Mouse (Mus musculus) Patski (cell line): ENCODE data around the gene Mrpl48. TPM values are rescaled to one million over a fixed set of nuclear protein-coding genes. Genes with fewer than 3 reads are reported as not detected.

ENCODE experiments used
- ATAC-seq: fragments of 100-300 bp; one replicate; pipeline ENCODE4 v1.8.0; 2021
- CTCF ChIA-PET: fragments of 350-600 bp; sonication (Branson Sonifier 250); formaldehyde crosslinking; loops from one replicate; lab custom pipeline; 2022; ENCODE audit warnings: inconsistent platforms; lab: Charles Lee
- POLR2A ChIA-PET: fragments of 350-600 bp; sonication (Branson Sonifier 250); formaldehyde crosslinking; loops from one replicate; lab custom pipeline; 2022; ENCODE audit warnings: antibody characterized with exemption, inconsistent platforms; lab: Charles Lee
- DNase-seq: peaks from one replicate; pipeline ENCODE4 v3.0.0-alpha.2; 2011; ENCODE audit warnings: low read depth, low spot score
- H3K27me3 ChIP-seq: fragments of 371-371 bp; one replicate; pipeline ENCODE4 v1.5.1; 2021
- CTCF ChIP-seq: fragments of 100-300 bp; IDR thresholded peaks from one replicate; pipeline ENCODE4 v1.5.1; 2021
- in situ Hi-C: fragments of 300-500 bp; cut with MboI; formaldehyde crosslinking; loops from 3 replicates; pipeline ENCODE4 v1.11.1; 2018; ENCODE audit warnings: low pct_unique_long_range_greater_than_20kb, mixed read lengths
- polyA plus RNA-seq: library from polyadenylated mRNA; unstranded; gene quantifications from one replicate; pipeline ENCODE4 v1.2.3, GENCODE M21; 2021

The Mrpl48 gene
- 25.3 TPM for polyA plus RNA-seq

- CTCF ChIA-PET: interaction anchor here (1.0 to 2.7 kb wide), 2 partner anchors 15 to 24 kb away, joined by 3 to 17 read pairs; no protein-coding TSS in a partner anchor
- in situ Hi-C loops: no loop called here
- peak; percentile 44 for ATAC-seq
- H3K27me3 ChIP-seq: no peaks in the 10 kb centered on the region
- DNase-seq: no peak
- POLR2A ChIA-PET: no interaction called here
- TF ChIP-seq CTCF: no peak
Observed at GRCm38 (mm10) chr7:100608130-100608741, at the start of gene Mrpl48. Gene Mrpl48 (minus strand): TSS chr7:100608301.

- ATAC-seq: no peak
- H3K27me3 ChIP-seq: no peaks in the 10 kb centered on the region
Observed at GRCm38 (mm10) chr7:100656739-100657138, 48.6 kb upstream of the Mrpl48 start.

GRCm38 (mm10) chr7:100654441-100654840, 46.3 kb upstream of the Mrpl48 start:
- in situ Hi-C loops: no loop called here
- ChIA-PET CTCF (interaction anchor here (1.2 to 2.2 kb wide), 3 partner anchors 9 to 131 kb away, joined by 3 to 9 read pairs (median 6); no protein-coding TSS in a partner anchor), POLR2A (no interaction called here)
- no peak for DNase-seq
- TF ChIP-seq CTCF: no peak
- H3K27me3 ChIP-seq: no peaks in the 10 kb centered on the region
- ATAC-seq: no peak

More at GRCm38 (mm10) chr7:100656739-100657138, 48.6 kb upstream of the Mrpl48 start:
- TF ChIP-seq CTCF: no peak
- CTCF ChIA-PET: no interaction called here
- in situ Hi-C loops: no loop called here
- POLR2A ChIA-PET: interaction anchor here (1.7 kb wide), 1 partner anchor 13 kb away, joined by 4 read pairs; no protein-coding TSS in a partner anchor
- DNase-seq: no peak

GRCm38 (mm10) chr7:100653480-100654266, 45.6 kb upstream of the Mrpl48 start:
- CTCF ChIA-PET: interaction anchor here (1.4 to 2.2 kb wide), 3 partner anchors 10 to 16 kb away, joined by 4 to 9 read pairs (median 6); no protein-coding TSS in a partner anchor
- H3K27me3 ChIP-seq: no peaks in the 10 kb centered on the region
- ATAC-seq (no peak), DNase-seq (no peak)
- in situ Hi-C loops: no loop called here
- POLR2A ChIA-PET: no interaction called here
- no peak for TF ChIP-seq CTCF

GRCm38 (mm10) chr7:100651011-100651410, 42.9 kb upstream of the Mrpl48 start:
- CTCF ChIA-PET: interaction anchor here (0.6 to 2.7 kb wide), 3 partner anchors 11 to 130 kb away, joined by 3 to 16 read pairs (median 4); partner anchors contain the start of gene Plekhb1
- ATAC-seq: no peak
- POLR2A ChIA-PET: no interaction called here
- no peak for DNase-seq
- H3K27me3 ChIP-seq: no peaks in the 10 kb centered on the region
- TF ChIP-seq CTCF: no peak
- in situ Hi-C loops: no loop called here

GRCm38 (mm10) chr7:100650421-100650820, 42.3 kb upstream of the Mrpl48 start:
- no peak for ATAC-seq
- TF ChIP-seq CTCF: no peak
- H3K27me3 ChIP-seq: no peaks in the 10 kb centered on the region
- CTCF ChIA-PET: interaction anchor here (0.6 to 2.7 kb wide), 3 partner anchors 12 to 130 kb away, joined by 3 to 16 read pairs (median 4); partner anchors contain the start of gene Plekhb1
- in situ Hi-C loops: no loop called here
- POLR2A ChIA-PET: interaction anchor here (0.6 kb wide), 1 partner anchor 26 kb away, joined by 4 read pairs; no protein-coding TSS in a partner anchor
- DNase-seq: no peak

GRCm38 (mm10) chr7:100649826-100650225, 41.7 kb upstream of the Mrpl48 start:
- H3K27me3 ChIP-seq: no peaks in the 10 kb centered on the region
- in situ Hi-C loops: no loop called here
- DNase-seq (no peak), ATAC-seq (no peak)
- TF ChIP-seq CTCF: no peak
- ChIA-PET POLR2A (no interaction called here), CTCF (interaction anchor here (0.9 to 1.2 kb wide), 2 partner anchors 12 to 13 kb away, joined by 3 read pairs; no protein-coding TSS in a partner anchor)

GRCm38 (mm10) chr7:100649095-100649494, 41.0 kb upstream of the Mrpl48 start:
- ATAC-seq: no peak
- DNase-seq: no peak
- H3K27me3 ChIP-seq: no peaks in the 10 kb centered on the region
- POLR2A ChIA-PET: no interaction called here
- CTCF ChIA-PET: interaction anchor here (0.9 to 1.2 kb wide), 2 partner anchors 11 to 14 kb away, joined by 3 read pairs; no protein-coding TSS in a partner anchor
- in situ Hi-C loops: no loop called here
- no peak for TF ChIP-seq CTCF

GRCm38 (mm10) chr7:100645147-100645546, 37.0 kb upstream of the Mrpl48 start:
- CTCF ChIA-PET: interaction anchor here (1.2 to 4.6 kb wide), 4 partner anchors 9 to 19 kb away, joined by 3 to 30 read pairs (median 10); no protein-coding TSS in a partner anchor
- in situ Hi-C loops: no loop called here

GRCm38 (mm10) chr7:100642413-100642812, 34.3 kb upstream of the Mrpl48 start:
- POLR2A ChIA-PET: no interaction called here
- TF ChIP-seq CTCF: no peak
- in situ Hi-C loops: no loop called here
- DNase-seq: no peak
- ATAC-seq: no peak
- CTCF ChIA-PET: interaction anchor here (0.9 to 4.6 kb wide), 2 partner anchors 22 to 121 kb away, joined by 3 to 30 read pairs; no protein-coding TSS in a partner anchor
- H3K27me3 ChIP-seq: no peaks in the 10 kb centered on the region

More at GRCm38 (mm10) chr7:100645147-100645546, 37.0 kb upstream of the Mrpl48 start:
- DNase-seq: peak; percentile 9
- no peak for ATAC-seq
- peak; percentile 83 for TF ChIP-seq CTCF
- H3K27me3 ChIP-seq: no peaks in the 10 kb centered on the region
- POLR2A ChIA-PET: interaction anchor here (1.1 kb wide), 1 partner anchor 27 kb away, joined by 4 read pairs; no protein-coding TSS in a partner anchor
